Mouse (Mus musculus) forebrain, embryonic 12.5 days (tissue): Measurements from ENCODE around the gene Emid1. TPM values are rescaled to one million over a fixed set of nuclear protein-coding genes. Genes with fewer than 3 reads are reported as not detected.
"Not testable (repeated sequence)": the region's sequence is repeated elsewhere in the genome, so short reads cannot be mapped to it uniquely, and the experiment has no call there.

ENCODE experiments used
- ATAC-seq: fragments of 200-750 bp; cut with Nextera tagmentation; 2 replicates; pipeline ENCODE4 v1.8.0; 2017; ENCODE audit warnings: moderate TSS enrichment; ENCODE audit not compliant: low FRiP score
- H3K27ac ChIP-seq: fragments of 300-500 bp; sonication (generic); 2 replicates; pipeline ENCODE4 v1.5.1; 2016; ENCODE audit warnings: mild to moderate bottlenecking
- H3K27me3 ChIP-seq: fragments of 300-500 bp; sonication (generic); 2 replicates; pipeline ENCODE4 v1.6.1; 2016; ENCODE audit warnings: mild to moderate bottlenecking
- H3K36me3 ChIP-seq: fragments of 300-500 bp; sonication (generic); replicated peaks from 2 replicates; pipeline ENCODE4 v1.6.1; 2016; ENCODE audit warnings: mild to moderate bottlenecking
- H3K4me1 ChIP-seq: fragments of 300-500 bp; sonication (generic); 2 replicates; pipeline ENCODE4 v1.6.1; 2016
- H3K4me2 ChIP-seq: fragments of 300-500 bp; sonication (generic); 2 replicates; pipeline ENCODE4 v1.6.1; 2016; ENCODE audit warnings: mild to moderate bottlenecking, moderate library complexity
- H3K4me3 ChIP-seq: fragments of 300-500 bp; sonication (generic); replicated peaks from 2 replicates; pipeline ENCODE4 v1.5.1; 2016; ENCODE audit warnings: mild to moderate bottlenecking
- H3K9ac ChIP-seq: fragments of 300-500 bp; sonication (generic); 2 replicates; pipeline ENCODE4 v1.6.1; 2016; ENCODE audit warnings: mild to moderate bottlenecking
- H3K9me3 ChIP-seq: fragments of 300-500 bp; sonication (generic); 2 replicates; pipeline ENCODE4 v1.6.1; 2016
- WGBS: fragments of 180-500 bp; shearing (Covaris S2); methylation state at CpG from one replicate; pipeline ENCODE4 v1.1.7; 2016; 5-methylcytosine and 5-hydroxymethylcytosine counted together
- polyA plus RNA-seq: library from polyadenylated mRNA; unstranded; fragments of >200 nt; fragmentation: Nextera tagmentation; extraction: Ambion mirVana; gene quantifications from 2 replicates; pipeline ENCODE4 v1.2.1, GENCODE M21; 2016

The Emid1 gene
- polyA plus RNA-seq, 1 experiment from 2014 or later, result 16.0 TPM

GRCm38 (mm10) chr11:5100283-5100682, 51.8 kb downstream of the Emid1 start:
- H3K36me3 ChIP-seq, result peaks cover 23% of the 10 kb centered on the region
- H3K4me2 ChIP-seq, result peak overlapping the region; percentile 91
- H3K9me3 ChIP-seq, result no peaks in the 10 kb centered on the region
- H3K27ac ChIP-seq, result peak overlapping the region; percentile 96
- peak overlapping the region; percentile 99 for H3K4me3 ChIP-seq
- no peaks in the 10 kb centered on the region for H3K27me3 ChIP-seq
- WGBS, result under 1% methylated on average over 7 of the region's 7 CpGs
- H3K4me1 ChIP-seq, result peaks cover 35% of the 10 kb centered on the region
- peak overlapping the region; percentile 98 for H3K9ac ChIP-seq
- no peak for ATAC-seq

- peaks cover 35% of the 10 kb centered on the region for H3K4me1 ChIP-seq
- H3K36me3 ChIP-seq, result peaks cover 18% of the 10 kb centered on the region
- under 1% methylated on average over 31 of the region's 31 CpGs for WGBS
- H3K27me3 ChIP-seq, result no peaks in the 10 kb centered on the region
- H3K4me3 ChIP-seq, result peak overlapping the region; percentile 99
- H3K9me3 ChIP-seq, result no peaks in the 10 kb centered on the region
- peak overlapping the region; percentile 96 for H3K27ac ChIP-seq
- peak overlapping the region; percentile 98 for H3K9ac ChIP-seq
- H3K4me2 ChIP-seq, result peak overlapping the region; percentile 91
- ATAC-seq, result peak; percentile 75
These were observed 52.4 kb downstream of the Emid1 start for GRCm38 (mm10) chr11:5099576-5100183.

- Histone ChIP-seq H3K4me1 (peaks cover 39% of the 10 kb centered on the region), H3K27me3 (no peaks in the 10 kb centered on the region), H3K27ac (peak within 1 kb of the TSS; percentile 96), H3K4me2 (peak within 1 kb of the TSS; percentile 91), H3K4me3 (peak within 1 kb of the TSS; percentile 99), H3K9ac (peak within 1 kb of the TSS; percentile 98), H3K9me3 (no peaks in the 10 kb centered on the region), H3K36me3 (peaks cover 15% of the 10 kb centered on the region)
- ATAC-seq, result peak; percentile 93
- WGBS, result under 1% methylated on average over 92 of the region's 92 CpGs
These were observed 53.1 kb downstream of the Emid1 start, which contains the start of the genes Rhbdd3 and Ewsr1 for GRCm38 (mm10) chr11:5098736-5099542. Gene Rhbdd3 (plus strand): TSS chr11:5098926. Gene Ewsr1 (minus strand): TSS chr11:5099266.

- H3K9ac ChIP-seq, result peak overlapping the region; percentile 98
- peak; percentile 1; the same call in 1 of the 2 replicates for ATAC-seq
- H3K36me3 ChIP-seq, result peaks cover 15% of the 10 kb centered on the region
- no peaks in the 10 kb centered on the region for H3K27me3 ChIP-seq
- peaks cover 40% of the 10 kb centered on the region for H3K4me1 ChIP-seq
- under 1% methylated on average over 43 of the region's 44 CpGs for WGBS
- H3K27ac ChIP-seq, result peak overlapping the region; percentile 96
- no peaks in the 10 kb centered on the region for H3K9me3 ChIP-seq
- H3K4me3 ChIP-seq, result peak overlapping the region; percentile 99
- H3K4me2 ChIP-seq, result peak overlapping the region; percentile 91
These were observed 53.9 kb downstream of the Emid1 start for GRCm38 (mm10) chr11:5098035-5098735.

GRCm38 (mm10) chr11:5096480-5097020, 55.5 kb downstream of the Emid1 start:
- peak overlapping the region; percentile 27; the same call in 1 of the 2 replicates for H3K9ac ChIP-seq

GRCm38 (mm10) chr11:5095877-5096276, 56.2 kb downstream of the Emid1 start:
- no peak overlapping the region for H3K27ac ChIP-seq
- H3K27me3 ChIP-seq, result no peaks in the 10 kb centered on the region
- no peaks in the 10 kb centered on the region for H3K9me3 ChIP-seq
- no peak overlapping the region for H3K4me3 ChIP-seq
- H3K9ac ChIP-seq, result no peak overlapping the region
- 82% methylated on average over 5 of the region's 5 CpGs for WGBS
- peak overlapping the region; percentile 91; the same call in 1 of the 2 replicates for H3K4me2 ChIP-seq
- no peak for ATAC-seq
- H3K4me1 ChIP-seq, result peaks cover 34% of the 10 kb centered on the region
- H3K36me3 ChIP-seq, result peaks cover 31% of the 10 kb centered on the region

More at GRCm38 (mm10) chr11:5096480-5097020, 55.5 kb downstream of the Emid1 start:
- Histone ChIP-seq H3K9me3 (no peaks in the 10 kb centered on the region), H3K27me3 (no peaks in the 10 kb centered on the region), H3K36me3 (peaks cover 25% of the 10 kb centered on the region), H3K4me3 (peak overlapping the region; percentile 99), H3K27ac (no peak overlapping the region), H3K4me2 (peak overlapping the region; percentile 91), H3K4me1 (peaks cover 40% of the 10 kb centered on the region)
- no peak for ATAC-seq
- 79% methylated on average over 8 of the region's 8 CpGs for WGBS

- no peak overlapping the region for H3K4me3 ChIP-seq
- peaks cover 16% of the 10 kb centered on the region for H3K4me1 ChIP-seq
- no peak overlapping the region for H3K4me2 ChIP-seq
- no peak for ATAC-seq
- no peaks in the 10 kb centered on the region for H3K9me3 ChIP-seq
- peaks cover 68% of the 10 kb centered on the region for H3K36me3 ChIP-seq
- WGBS, result 46% methylated on average over 2 of the region's 2 CpGs
- H3K27ac ChIP-seq, result no peak overlapping the region
- H3K27me3 ChIP-seq, result no peaks in the 10 kb centered on the region
- H3K9ac ChIP-seq, result no peak overlapping the region
These were observed 60.4 kb downstream of the Emid1 start for GRCm38 (mm10) chr11:5091706-5092105.

- no peak overlapping the region for H3K9ac ChIP-seq
- peaks cover 91% of the 10 kb centered on the region for H3K36me3 ChIP-seq
- ATAC-seq, result no peak
- no peak overlapping the region for H3K4me2 ChIP-seq
- H3K27ac ChIP-seq, result no peak overlapping the region
- H3K4me1 ChIP-seq, result peaks cover 3% of the 10 kb centered on the region; the same call in 1 of the 2 replicates
- no peaks in the 10 kb centered on the region for H3K9me3 ChIP-seq
- WGBS, result 100% methylated on average over 1 of the region's 1 CpGs
- H3K4me3 ChIP-seq, result no peak overlapping the region
- no peaks in the 10 kb centered on the region for H3K27me3 ChIP-seq
These were observed 62.9 kb downstream of the Emid1 start for GRCm38 (mm10) chr11:5089147-5089546.

GRCm38 (mm10) chr11:5076843-5077242, 75.2 kb downstream of the Emid1 start:
- 95% methylated on average over 4 of the region's 5 CpGs for WGBS
- ATAC-seq, result 0 out of 2 replicates have a peak, but pooled peaks have one; percentile 5
- not testable (repeated sequence) for H3K4me3 ChIP-seq, H3K9me3 ChIP-seq, H3K4me2 ChIP-seq, H3K9ac ChIP-seq, H3K4me1 ChIP-seq, H3K27me3 ChIP-seq, H3K27ac ChIP-seq
- peaks cover 78% of the 10 kb centered on the region for H3K36me3 ChIP-seq

GRCm38 (mm10) chr11:5075760-5076159, 76.3 kb downstream of the Emid1 start:
- H3K36me3 ChIP-seq, result peaks cover 82% of the 10 kb centered on the region
- H3K4me3 ChIP-seq, result no peak overlapping the region
- no peak overlapping the region for H3K27ac ChIP-seq
- no peak overlapping the region for H3K4me2 ChIP-seq
- no peak overlapping the region for H3K9ac ChIP-seq
- no peaks in the 10 kb centered on the region for H3K4me1 ChIP-seq
- no peak for ATAC-seq
- no peaks in the 10 kb centered on the region for H3K9me3 ChIP-seq
- no peaks in the 10 kb centered on the region for H3K27me3 ChIP-seq

- Histone ChIP-seq H3K4me2 (no peak overlapping the region), H3K4me1 (no peaks in the 10 kb centered on the region), H3K9ac (no peak overlapping the region), H3K27ac (no peak overlapping the region), H3K27me3 (no peaks in the 10 kb centered on the region), H3K9me3 (no peaks in the 10 kb centered on the region), H3K36me3 (peaks cover 82% of the 10 kb centered on the region), H3K4me3 (no peak overlapping the region)
- peak; percentile 47; the same call in 1 of the 2 replicates for ATAC-seq
- WGBS, result 74% methylated on average over 4 of the region's 4 CpGs
These were observed 77.2 kb downstream of the Emid1 start for GRCm38 (mm10) chr11:5074882-5075281.
